Mouse (Mus musculus): ENCODE measurements at regions not wholly inside any gene's neighbourhood (a gene's known extent, or its start where the extent isn't known, plus 50 kb on each side); places are given as distances from the start of the nearest gene placed in this dataset.

GRCm38 (mm10) chr13:107546181-107546900 lies 497.9 kb upstream of the Smim15 start:
- in situ Hi-C loops (cut with MboI, MseI) = no loop called here

- in situ Hi-C loops (cut with MboI, MseI) = no loop called here
Observed at GRCm38 (mm10) chr13:107541635-107541955, 502.7 kb upstream of the Smim15 start.

GRCm38 (mm10) chr13:107540784-107541634 lies 503.2 kb upstream of the Smim15 start:
- in situ Hi-C loops (cut with MboI, MseI) = no loop called here

- in situ Hi-C loops (cut with MboI, MseI) = no loop called here
Observed at GRCm38 (mm10) chr13:107540305-107540704, 503.9 kb upstream of the Smim15 start.

GRCm38 (mm10) chr13:107539867-107540266 lies 504.4 kb upstream of the Smim15 start:
- in situ Hi-C loops (cut with MboI, MseI) = no loop called here

GRCm38 (mm10) chr13:107539326-107539725 lies 504.9 kb upstream of the Smim15 start:
- in situ Hi-C loops (cut with MboI, MseI) = no loop called here

GRCm38 (mm10) chr13:107535213-107535612 lies 509.0 kb upstream of the Smim15 start:
- in situ Hi-C loops (cut with MboI, MseI) = no loop called here

GRCm38 (mm10) chr13:107533323-107533722 lies 510.9 kb upstream of the Smim15 start:
- in situ Hi-C loops (cut with MboI, MseI) = no loop called here

GRCm38 (mm10) chr13:107531528-107531927 lies 509.6 kb upstream of the Kif2a start:
- in situ Hi-C loops (cut with MboI, MseI) = no loop called here

- in situ Hi-C loops (cut with MboI, MseI) = no loop called here
Observed at GRCm38 (mm10) chr13:107531026-107531425, 509.1 kb upstream of the Kif2a start.

- in situ Hi-C loops (cut with MboI, MseI) = no loop called here
Observed at GRCm38 (mm10) chr13:107530392-107530791, 508.5 kb upstream of the Kif2a start.

- in situ Hi-C loops (cut with MboI, MseI) = no loop called here
Observed at GRCm38 (mm10) chr13:107528724-107529456, 507.0 kb upstream of the Kif2a start.

- in situ Hi-C loops (cut with MboI, MseI) = no loop called here
Observed at GRCm38 (mm10) chr13:107522942-107523341, 501.0 kb upstream of the Kif2a start.

GRCm38 (mm10) chr13:107514236-107514635 lies 492.3 kb upstream of the Kif2a start:
- in situ Hi-C loops (cut with MboI, MseI) = no loop called here

GRCm38 (mm10) chr13:107513274-107514146 lies 491.6 kb upstream of the Kif2a start:
- in situ Hi-C loops (cut with MboI, MseI) = no loop called here

- in situ Hi-C loops (cut with MboI, MseI) = no loop called here
Observed at GRCm38 (mm10) chr13:107507336-107507735, 485.4 kb upstream of the Kif2a start.

GRCm38 (mm10) chr13:107506832-107507231 lies 484.9 kb upstream of the Kif2a start:
- in situ Hi-C loops (cut with MboI, MseI) = no loop called here

GRCm38 (mm10) chr13:107505318-107505717 lies 483.4 kb upstream of the Kif2a start:
- in situ Hi-C loops (cut with MboI, MseI) = no loop called here

GRCm38 (mm10) chr13:107502261-107502660 lies 480.3 kb upstream of the Kif2a start:
- in situ Hi-C loops (cut with MboI, MseI) = no loop called here

- in situ Hi-C loops (cut with MboI, MseI) = no loop called here
Observed at GRCm38 (mm10) chr13:107500776-107501489, 479.0 kb upstream of the Kif2a start.

GRCm38 (mm10) chr13:107499296-107499695 lies 477.4 kb upstream of the Kif2a start:
- in situ Hi-C loops (cut with MboI, MseI) = no loop called here

Data from regulatory T cell (primary cell).